In genomic region chr10:60346701-60347405, GRCm38 (mm10) we compare ENCODE assay signal across 1 mouse cellular context.
TF ChIP-seq lines count a peak whose summit lies in the region.

Gene Vsir (plus strand): TSS chr10:60346851.

TF ChIP-seq in CH12.LX, 34 proteins besides CTCF, POLR2A, EP300 and RAD21 (continued from another document):
- TF ChIP-seq HCFC1 (IDR thresholded peaks at IDR 0.05; ENCODE audit: low read depth, low read length) (peak; percentile 51), ZNF384 (IDR thresholded peaks at IDR 0.05; ENCODE audit: low read depth, low read length) (no peak), MAX (IDR thresholded peaks at IDR 0.05; ENCODE audit: low read length) (peak; percentile 63; the same call in 1 of the 2 replicates), ZMIZ1 (IDR thresholded peaks at IDR 0.05; ENCODE audit: low read depth, low read length) (peak; percentile 62; the same call in 1 of the 2 replicates), ZC3H11A (IDR thresholded peaks at IDR 0.05; ENCODE audit: low read depth, low read length) (peak; percentile 46; the same call in 1 of the 2 replicates), ZKSCAN1 (IDR thresholded peaks at IDR 0.05; ENCODE audit: borderline replicate concordance, low read depth, low read length) (no peak), USF1 (IDR thresholded peaks at IDR 0.05; ENCODE audit: low read depth, low read length) (no peak), USF2 (conservative IDR thresholded peaks at IDR 0.05; ENCODE audit: low read depth, low read length) (no peak), MAZ (IDR thresholded peaks at IDR 0.05; ENCODE audit: low read depth, low read length) (peak; percentile 71; the same call in 1 of the 2 replicates), UBTF (IDR thresholded peaks at IDR 0.05; ENCODE audit: low read depth, low read length) (peak; percentile 53; the same call in 1 of the 2 replicates), SMC3 (IDR thresholded peaks at IDR 0.05; ENCODE audit: low read depth, low read length) (peak; percentile 78)
TF ChIP-seq in CH12.LX: peak in this region for 18.
